Mouse (Mus musculus) R1 (cell line): ENCODE measurements at regions not wholly inside any gene's neighbourhood (a gene's known extent, or its start where the extent isn't known, plus 50 kb on each side); places are given as distances from the start of the nearest gene placed in this dataset.

Source experiments
- DNase-seq: peaks from one replicate; pipeline ENCODE4 v3.0.0-alpha.2; 2018; ENCODE audit warnings: low read depth, low spot score

DNA sequence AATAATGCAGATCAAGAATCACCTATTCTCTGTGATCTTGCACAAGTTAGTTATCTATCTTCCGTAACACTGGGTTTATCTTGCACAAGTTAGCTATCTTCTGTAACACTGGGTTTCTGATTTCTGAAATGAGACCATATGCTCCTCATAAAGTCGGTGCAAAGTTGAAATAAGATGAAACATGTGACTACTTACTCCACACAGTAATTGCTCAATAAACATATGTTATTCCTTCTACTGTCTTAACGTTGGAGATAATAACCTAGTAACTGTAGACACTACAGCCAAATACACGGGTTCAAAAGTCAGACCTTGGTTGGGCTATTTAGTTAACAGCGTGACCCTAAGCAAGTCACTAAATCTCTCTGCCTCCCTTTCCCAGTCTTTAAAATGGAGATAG lies 65.8 kb upstream of the Atp11b start:
- no peak for DNase-seq

GRCm38 (mm10) chr3:35688781-35689180 lies 65.1 kb upstream of the Atp11b start:
- peak; percentile 69 for DNase-seq

GRCm38 (mm10) chr3:35693039-35693438 lies 60.9 kb upstream of the Atp11b start:
- DNase-seq, result peak; percentile 94

- DNase-seq, result peak; percentile 64
These were observed 60.4 kb upstream of the Atp11b start for GRCm38 (mm10) chr3:35693551-35693950.

DNA sequence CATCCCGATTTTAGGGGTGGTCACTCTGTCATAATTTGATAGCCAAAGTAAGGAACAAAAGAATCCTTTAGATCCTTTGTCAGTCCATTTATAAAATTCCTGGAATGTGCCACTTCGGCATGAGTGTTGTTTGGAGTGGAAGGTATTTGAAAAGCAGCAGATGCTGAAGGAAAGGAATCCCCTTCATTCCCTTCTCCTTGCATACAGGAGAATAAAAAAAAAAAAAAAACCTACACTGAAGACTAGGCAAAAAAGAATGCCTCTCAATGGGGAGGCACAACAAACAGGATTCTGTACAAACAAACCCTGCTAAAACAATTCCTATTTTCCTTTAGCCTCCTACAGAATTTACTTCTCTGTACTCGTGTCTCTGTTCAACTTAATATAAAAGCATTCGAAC lies 59.7 kb upstream of the Atp11b start:
- DNase-seq, result peak; percentile 36

- no peak for DNase-seq
These were observed 58.0 kb upstream of the Atp11b start for GRCm38 (mm10) chr3:35695859-35696258.

GRCm38 (mm10) chr3:35699266-35699665 lies 54.6 kb upstream of the Atp11b start:
- DNase-seq, result no peak

DNA sequence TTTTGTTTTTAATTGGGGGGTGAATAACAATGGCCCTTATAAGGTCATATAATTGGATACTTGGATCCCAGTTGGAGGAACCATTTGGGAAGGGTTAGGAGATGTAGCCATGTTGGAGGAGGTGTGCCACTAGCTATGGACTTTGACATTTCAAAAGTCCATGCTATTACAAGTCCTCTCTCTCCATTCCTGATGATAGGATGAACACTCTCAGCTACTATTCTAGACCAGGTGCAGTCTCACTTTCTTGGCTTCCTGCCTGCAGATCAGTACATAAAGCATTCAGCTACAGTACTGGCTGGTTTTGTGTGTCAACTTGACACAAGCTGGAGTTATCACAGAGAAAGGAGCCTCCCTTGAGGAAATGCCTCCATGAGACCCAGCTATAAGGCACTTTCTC lies 53.9 kb upstream of the Atp11b start:
- no peak for DNase-seq

GRCm38 (mm10) chr3:35703528-35704327 lies 50.2 kb upstream of the Atp11b start:
- peak; percentile 16 for DNase-seq
